Mouse (Mus musculus): ENCODE measurements around the gene Trpm8.

The Trpm8 gene

DNA sequence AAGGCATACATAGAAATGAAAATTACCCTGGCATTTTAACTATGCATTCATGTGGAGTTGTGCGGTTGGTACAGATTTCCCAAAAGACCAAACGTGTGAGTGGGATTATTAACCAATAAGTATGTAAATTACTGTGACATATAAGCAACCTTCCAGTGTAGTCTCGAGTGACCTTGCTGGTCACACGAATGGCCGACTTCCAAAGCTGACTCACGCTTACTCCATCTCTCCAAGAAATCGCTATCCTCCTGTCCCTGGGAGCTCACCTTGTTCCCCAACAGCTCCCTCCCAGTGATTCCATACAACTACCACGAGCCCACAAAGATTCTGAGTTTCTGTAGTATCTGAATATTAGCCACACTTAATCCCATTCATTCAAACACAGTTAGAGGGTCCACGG lies 62.0 kb downstream of the Trpm8 start:
- ATAC-seq (ENCODE audit: insufficient number of reproducible peaks, low FRiP score, low TSS enrichment) = no peak

DNA sequence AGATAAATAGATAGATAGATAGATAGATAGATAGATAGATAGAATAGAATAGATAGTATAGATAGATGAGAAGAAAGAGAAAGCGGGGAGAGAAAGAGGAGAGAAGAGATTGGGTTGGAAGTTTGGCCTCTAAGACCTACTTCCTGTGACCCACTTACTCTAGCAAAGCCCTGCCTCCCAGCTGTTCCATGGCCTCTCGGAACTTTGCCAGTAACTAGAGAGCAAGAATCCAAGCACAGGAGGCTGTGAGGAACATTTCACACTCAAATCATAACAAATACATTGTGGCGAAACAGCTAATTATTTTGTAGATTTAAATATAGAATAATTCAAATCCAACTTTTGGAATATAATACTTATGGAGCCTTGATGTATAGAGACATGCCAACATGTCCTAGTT lies 65.2 kb downstream of the Trpm8 start:
- ATAC-seq (ENCODE audit: insufficient number of reproducible peaks, low FRiP score, low TSS enrichment) = no peak

DNA sequence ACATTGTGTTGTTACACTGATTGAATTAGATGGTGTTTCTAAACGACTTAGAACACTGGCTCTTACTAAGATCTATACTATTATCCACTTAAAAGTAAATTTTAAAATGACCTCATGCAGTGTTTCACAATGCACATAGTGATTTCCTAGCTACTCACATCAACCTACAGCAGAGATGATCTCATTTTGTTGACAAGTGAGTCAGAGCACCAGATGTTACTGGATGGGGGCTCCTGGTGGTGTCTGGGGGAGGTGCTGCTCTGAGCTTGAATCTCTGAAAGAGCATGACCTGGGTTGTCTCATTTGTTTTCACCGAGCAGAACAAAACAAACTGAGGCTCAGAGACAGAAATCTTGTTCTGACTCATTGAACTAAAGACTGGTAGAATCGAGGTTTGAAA lies 68.1 kb downstream of the Trpm8 start:
- no peak for ATAC-seq (ENCODE audit: insufficient number of reproducible peaks, low FRiP score, low TSS enrichment)

DNA sequence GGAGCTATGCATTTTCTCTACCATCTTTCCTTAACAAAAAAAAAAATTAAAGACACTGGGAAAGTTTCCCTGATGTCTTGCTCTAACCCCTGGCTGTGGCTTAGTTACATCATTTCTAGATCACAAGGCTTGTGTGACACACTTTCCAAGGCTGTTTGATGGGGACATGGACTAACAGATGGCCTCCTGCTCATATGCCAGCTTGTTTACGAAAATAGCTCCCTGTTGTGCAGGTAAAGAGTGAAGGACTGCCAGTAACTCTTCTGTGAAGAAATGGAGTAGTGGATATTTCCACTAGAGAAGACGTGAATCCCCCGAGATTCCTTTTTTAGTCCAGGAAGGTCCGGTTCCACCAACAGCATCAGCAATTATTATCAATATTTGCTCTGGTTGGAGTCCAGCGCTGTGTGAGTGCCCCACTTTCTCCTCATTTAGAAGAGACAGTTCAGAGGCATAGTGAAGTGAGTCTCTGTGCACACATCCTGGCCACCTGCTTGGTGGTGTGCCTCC lies 71.1 kb downstream of the Trpm8 start:
- ATAC-seq (ENCODE audit: insufficient number of reproducible peaks, low FRiP score, low TSS enrichment) = peak; percentile 89

DNA sequence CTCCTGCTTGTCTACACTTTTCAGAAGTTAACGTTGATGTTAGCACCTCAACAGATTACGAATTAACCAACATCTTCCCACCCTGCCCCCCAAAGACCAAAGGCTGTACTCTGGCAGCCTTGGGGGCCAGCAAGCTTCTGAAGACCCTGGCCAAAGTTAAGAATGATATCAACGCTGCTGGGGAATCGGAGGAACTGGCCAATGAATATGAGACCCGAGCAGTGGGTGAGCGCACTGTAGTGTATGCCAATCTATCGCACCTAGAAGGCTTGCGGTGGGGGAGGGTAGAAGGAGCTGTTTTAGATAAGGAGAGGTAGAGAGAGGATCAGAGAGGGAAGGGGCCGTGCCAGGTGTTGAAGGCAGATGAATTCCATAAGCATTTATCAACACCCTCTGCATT lies 73.3 kb downstream of the Trpm8 start:
- no peak for ATAC-seq (ENCODE audit: insufficient number of reproducible peaks, low FRiP score, low TSS enrichment)

DNA sequence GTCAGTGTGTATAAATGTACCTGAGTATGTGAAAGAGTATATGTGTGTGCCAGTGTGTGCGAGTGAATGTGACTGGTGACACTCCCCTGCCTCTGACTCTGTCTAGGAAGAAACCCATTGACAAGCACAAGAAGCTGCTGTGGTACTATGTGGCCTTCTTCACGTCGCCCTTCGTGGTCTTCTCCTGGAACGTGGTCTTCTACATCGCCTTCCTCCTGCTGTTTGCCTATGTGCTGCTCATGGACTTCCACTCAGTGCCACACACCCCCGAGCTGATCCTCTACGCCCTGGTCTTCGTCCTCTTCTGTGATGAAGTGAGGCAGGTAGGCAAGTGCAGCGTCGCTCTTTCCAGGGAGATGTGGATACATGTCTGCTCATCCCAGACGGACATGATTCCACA lies 77.6 kb downstream of the Trpm8 start:
- ATAC-seq (ENCODE audit: insufficient number of reproducible peaks, low FRiP score, low TSS enrichment) = no peak

DNA sequence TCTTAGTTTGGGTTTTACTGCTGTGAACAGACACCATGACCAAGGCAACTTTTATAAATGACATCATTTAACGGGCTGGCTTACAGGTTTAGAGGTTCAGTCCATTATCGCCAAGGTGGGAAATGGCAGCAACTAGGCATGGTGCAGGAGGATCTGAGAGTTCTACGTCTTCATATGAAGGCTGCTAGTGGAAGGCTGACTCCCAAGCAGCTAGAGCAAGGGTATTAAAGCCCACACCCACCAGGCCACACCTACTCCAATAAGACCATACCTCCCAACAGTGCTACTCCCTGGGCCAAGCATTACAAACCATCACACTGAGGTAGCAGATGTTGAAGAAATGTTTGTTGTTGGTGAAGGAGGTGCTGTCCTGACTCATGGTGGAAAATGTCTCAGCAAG lies 78.2 kb downstream of the Trpm8 start:
- ATAC-seq (ENCODE audit: insufficient number of reproducible peaks, low FRiP score, low TSS enrichment) = no peak

DNA sequence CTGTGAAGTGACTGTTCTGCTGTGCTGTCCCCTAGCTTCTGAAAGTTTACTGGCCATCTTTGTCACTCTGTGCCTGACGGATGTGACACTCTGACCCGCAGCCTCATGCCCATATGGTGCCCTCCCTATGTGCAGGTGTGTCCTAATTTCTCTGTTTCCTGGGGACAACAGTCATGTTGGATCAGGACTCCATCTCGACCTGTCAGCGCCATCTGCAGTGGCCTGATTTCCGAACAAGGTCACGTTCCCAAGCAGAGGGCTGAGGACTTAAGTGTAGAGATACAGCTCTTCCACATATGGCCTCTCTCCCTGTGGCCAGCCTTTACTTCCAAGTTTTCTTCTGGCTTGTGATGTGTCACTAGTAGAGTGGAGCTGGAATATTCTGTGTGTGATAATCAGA lies 79.2 kb downstream of the Trpm8 start:
- ATAC-seq (ENCODE audit: insufficient number of reproducible peaks, low FRiP score, low TSS enrichment) = peak; percentile 53

DNA sequence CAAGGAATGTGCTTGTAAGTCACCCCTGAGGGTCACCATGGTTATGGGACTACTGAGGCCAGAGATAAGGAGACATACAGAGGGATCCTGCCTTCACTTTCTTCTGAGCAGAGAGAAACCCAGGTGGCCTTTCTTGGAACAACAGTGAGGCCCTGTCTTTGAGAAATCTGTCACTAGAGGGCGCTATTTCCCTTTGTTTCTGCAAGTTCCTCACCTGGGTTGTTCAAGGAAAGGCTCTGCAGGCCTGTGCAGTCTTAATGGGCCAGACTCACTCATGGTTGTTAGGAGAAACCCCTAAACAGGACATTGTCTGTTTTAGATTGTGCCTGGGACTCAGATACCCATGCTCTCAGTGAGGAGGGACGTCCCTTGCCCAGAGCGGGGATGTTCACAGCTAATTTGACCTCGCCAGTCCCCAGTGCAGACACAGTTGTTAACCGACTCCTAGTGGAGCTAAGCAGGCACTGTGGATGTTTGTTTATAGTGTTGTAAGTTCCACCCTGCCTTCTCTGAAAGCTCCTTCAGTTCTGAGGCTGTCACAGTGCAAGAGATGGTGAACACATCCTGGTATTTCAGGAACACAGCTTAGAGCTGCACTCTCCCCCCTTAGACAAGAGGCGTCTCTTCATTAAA lies 80.1 kb downstream of the Trpm8 start:
- ATAC-seq (ENCODE audit: insufficient number of reproducible peaks, low FRiP score, low TSS enrichment) = peak; percentile 59

DNA sequence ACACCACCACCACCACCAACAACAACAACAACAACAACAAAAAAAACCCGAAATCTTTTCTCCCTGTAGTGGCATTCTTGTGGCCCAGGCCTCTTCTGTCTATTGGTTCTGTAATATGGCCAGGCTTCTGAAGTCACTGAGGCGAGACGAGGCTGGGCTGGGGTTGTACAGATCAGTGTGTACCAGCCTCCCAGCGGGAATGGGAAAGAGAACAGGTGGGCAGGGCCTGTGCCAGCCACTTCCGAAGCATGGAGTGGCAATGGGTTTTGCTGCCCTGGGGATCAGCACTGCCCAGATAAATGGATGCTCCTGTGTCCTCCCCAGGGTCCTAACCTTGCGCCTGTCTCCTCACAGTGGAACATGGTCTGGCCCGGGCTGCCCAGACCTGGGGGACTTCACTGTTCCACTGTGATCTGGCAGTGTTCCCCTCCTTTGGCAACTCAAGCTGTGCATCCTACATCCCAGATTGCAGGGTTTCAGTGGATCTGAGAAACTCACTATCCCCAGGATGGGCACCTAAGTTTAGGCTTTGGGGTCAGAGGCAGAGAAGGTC lies 80.7 kb downstream of the Trpm8 start:
- peak; percentile 70 for ATAC-seq (ENCODE audit: insufficient number of reproducible peaks, low FRiP score, low TSS enrichment)

DNA sequence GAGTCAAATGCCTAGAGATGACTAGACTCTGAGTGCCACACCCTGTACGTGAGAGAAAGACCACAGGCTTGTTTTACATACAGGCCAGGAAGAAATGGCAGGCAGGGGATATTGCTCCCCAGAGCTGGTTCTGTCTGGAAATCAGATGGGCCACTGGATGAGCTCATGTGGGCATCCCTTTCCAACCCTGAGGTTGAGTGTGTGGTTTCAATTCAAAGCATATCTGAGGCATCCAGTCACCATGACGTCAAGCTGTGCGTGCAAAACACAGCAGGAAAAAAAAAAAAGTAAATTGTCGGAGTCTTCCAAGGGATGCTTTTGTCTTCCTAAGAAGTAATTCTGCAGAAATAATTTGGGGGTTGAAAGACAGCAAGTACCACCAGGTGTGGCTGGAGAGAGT lies 83.6 kb downstream of the Trpm8 start:
- no peak for ATAC-seq (ENCODE audit: insufficient number of reproducible peaks, low FRiP score, low TSS enrichment)

DNA sequence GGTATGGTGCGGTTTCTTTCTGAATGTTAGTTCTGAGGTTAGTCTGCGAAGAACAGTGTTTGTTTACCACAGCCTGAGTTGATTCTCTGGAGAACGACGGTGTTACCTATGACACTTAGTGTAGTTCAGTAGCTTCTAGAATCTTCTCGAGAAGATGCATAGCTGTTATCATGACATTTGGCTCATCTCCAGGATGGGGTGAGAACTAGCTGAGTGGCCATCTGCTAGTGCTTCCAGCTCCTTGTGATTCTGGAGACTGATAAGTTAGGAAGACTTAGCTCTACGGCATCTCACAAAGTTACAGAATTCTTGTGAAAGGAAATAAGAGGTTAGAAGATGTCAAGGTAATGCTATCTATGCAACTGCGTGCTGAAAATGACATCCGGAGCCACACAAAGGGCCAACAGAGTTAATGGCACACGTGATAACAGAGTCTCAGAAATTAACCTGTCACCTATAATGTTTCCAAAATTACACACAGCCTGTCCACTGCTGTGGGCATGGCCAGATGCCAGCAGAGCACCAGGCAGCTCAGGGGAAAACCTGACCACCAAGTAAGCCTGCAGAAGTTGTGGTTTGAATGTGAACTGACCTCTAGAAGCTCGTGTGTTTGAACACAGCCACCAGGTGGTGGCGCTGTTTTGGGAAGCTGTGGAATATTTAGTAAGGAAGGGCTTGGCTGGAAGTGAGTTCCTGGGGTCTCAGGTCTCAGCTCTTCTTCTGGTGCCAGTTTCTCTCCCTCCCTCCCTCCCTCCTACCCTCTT lies 89.6 kb downstream of the Trpm8 start:
- ATAC-seq (ENCODE audit: insufficient number of reproducible peaks, low FRiP score, low TSS enrichment) = peak; percentile 21; the same call in 1 of the 2 replicates

DNA sequence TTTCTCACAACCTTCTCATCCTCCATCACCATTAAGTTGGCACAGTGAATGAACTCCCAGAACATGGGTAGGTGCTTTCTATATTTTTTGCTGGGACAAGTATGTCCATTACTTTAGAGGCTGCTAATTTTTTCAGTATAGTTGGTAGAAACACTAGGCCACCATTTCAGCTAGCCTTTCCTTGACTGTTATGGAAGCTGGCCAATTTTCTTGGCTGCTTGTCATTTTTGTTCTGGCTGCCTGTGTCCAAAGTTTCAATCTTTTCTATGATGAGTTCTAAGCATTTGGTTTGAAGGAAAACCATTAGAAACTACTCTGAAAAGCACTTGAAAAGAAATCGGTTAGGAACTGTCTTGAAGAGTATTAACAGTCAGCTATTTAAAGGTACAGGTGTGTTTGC lies 101.0 kb downstream of the Trpm8 start:
- no peak for ATAC-seq (ENCODE audit: insufficient number of reproducible peaks, low FRiP score, low TSS enrichment)

DNA sequence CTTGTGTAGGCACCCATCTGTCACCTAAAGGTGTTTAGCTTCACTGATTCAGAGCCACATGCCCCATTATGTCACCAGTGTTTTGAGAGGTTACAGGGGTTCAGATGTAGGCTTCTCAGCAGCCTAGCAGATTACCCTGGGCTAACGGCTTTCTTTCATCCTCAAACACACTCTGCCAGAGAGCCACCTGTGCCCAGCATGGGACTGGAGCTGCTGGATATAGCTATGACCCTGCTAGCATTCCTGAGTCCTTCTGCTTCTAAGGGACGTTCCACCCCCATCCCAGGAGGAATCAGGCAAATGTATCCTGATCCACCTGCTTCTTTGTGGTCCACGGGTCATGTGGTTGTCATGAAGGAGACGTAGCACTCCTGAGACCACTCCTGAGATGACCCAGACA lies 114.2 kb downstream of the Trpm8 start:
- ATAC-seq (ENCODE audit: insufficient number of reproducible peaks, low FRiP score, low TSS enrichment) = 0 out of 2 replicates have a peak, but pooled peaks have one; percentile 57

DNA sequence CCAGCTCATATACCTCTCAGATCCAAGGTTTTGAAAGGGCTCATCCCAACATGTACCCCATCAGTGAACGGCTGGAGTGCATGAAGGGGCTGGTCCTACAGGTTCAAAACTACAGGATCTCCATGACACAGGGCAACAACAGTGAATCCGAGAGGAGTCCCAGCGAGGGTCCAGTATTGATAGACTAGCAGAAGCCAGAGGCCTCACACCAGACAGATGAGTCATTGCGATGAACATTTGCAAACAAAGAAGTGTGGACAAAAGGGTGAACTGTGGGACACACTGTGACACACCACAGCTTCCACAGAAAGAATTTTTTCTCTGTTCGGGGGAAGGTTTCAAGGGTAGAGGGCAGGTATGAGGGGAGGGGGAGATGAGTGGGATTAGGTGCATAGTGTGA lies 115.9 kb downstream of the Trpm8 start:
- ATAC-seq (ENCODE audit: insufficient number of reproducible peaks, low FRiP score, low TSS enrichment) = no peak

DNA sequence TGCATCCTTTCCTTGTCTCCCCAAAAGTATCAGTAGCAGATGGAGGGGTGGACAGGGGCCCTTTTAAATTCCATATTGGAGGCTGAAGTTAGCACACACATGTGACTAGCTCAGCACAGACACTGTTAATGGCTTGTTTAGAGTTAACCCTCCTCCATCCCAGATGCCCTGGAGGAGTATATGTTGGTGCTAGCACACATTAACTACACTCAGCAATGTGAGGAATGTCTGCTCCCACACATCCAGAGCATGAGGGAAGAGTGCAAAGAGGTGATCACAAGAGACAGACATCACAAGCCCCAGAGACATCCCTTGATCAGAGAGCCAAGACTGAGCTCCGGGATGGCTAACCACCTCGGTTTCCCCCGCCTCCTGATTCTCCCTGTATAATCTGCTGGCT lies 125.9 kb downstream of the Trpm8 start:
- no peak for ATAC-seq (ENCODE audit: insufficient number of reproducible peaks, low FRiP score, low TSS enrichment)

DNA sequence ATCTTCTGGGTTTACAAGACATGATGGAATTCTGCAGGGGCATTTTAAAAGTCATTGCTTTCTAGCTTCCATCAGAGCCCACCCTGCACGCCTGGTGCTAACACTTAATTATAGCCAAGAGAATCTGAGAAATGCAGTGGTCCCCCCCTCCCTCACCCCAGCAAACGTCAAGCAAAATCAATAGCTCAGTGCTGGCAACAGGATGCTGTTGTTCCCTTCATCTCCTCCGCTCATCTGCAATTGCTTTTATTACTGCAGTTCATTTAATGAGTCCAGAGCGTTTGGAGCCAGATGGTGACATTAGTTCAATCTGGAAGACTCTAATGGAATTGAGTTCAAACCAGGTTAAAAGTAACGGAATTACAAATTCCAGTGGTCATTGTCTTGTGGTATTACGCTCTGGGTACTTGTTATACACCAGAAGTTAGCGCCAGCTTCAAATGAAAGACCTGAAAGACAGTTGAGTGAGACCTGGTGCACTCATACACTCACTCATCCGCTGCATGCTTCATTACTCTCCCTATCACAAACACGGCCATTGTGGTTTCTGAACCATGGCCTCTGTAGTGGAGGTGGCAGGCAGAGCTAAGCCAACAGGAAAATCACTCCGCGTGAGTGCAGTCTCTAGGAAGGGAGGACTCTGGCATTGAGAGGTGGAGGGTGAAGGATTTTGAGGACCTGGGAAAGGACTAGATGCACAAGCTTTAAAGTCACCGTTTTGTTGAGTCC lies 128.8 kb downstream of the Trpm8 start:
- no peak for ATAC-seq (ENCODE audit: insufficient number of reproducible peaks, low FRiP score, low TSS enrichment)

DNA sequence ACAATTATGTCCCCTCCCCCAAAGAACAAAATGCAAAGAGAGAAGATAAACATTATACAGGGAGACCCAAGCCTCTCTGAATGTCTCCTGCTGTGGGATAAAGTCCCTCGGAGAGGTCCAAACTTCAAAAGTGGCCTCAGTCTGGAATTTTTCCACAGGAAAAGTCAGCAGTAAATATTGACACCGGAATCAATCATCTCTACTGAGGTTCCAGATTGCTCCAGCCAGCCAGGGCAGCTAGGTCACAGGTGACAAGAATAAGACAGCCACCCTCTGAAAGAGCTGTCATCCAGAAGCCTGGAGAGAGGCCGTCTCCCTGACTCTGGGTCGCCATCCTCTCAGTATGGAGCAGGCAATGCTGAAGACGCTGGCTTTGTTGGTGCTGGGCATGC lies 129.3 kb downstream of the Trpm8 start, which contains the start of gene Spp2:
Gene Spp2, plus strand, starts transcription at position 155 of the 392 bp plus-strand sequence.
- no peak for ATAC-seq (ENCODE audit: insufficient number of reproducible peaks, low FRiP score, low TSS enrichment)

DNA sequence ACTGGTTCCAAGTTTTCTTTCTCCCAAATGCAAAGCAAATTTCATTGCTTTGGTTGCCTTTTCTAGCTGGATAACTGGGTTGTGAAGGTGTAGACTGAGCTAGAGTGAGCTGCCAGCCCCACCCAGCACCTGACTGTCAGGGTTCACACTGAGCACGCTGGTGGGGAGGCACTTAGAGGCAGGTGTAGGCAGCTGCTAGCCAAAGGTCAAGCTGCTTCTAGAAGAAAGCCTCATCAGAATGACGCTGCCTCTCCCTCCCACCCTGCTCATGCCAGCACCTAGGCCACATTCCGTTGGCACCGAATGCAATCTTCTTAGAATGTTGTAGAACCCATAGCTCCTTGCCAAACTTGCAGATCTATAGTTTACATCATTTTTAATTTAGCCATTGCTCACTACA lies 130.9 kb downstream of the Trpm8 start:
- ATAC-seq (ENCODE audit: insufficient number of reproducible peaks, low FRiP score, low TSS enrichment) = no peak

DNA sequence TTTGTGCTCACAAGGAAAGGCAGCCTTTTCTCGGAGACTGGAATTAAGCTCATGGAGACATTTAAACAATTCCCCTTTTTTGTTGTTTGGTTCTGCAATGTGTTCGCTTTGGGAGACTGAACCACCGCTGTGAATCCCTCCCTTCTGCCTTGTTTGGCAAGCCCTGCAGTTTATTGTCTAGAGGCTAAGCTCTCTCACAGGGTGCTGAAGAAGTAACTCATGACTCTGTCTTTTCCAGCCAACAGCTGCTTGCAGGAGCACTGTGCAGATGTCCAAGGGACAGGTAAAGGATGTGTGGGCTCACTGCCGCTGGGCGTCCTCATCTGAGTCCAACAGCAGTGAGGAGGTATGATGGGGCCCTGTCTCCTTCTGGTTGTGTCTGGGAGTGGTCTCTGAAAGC lies 134.6 kb downstream of the Trpm8 start:
- no peak for ATAC-seq (ENCODE audit: insufficient number of reproducible peaks, low FRiP score, low TSS enrichment)

DNA sequence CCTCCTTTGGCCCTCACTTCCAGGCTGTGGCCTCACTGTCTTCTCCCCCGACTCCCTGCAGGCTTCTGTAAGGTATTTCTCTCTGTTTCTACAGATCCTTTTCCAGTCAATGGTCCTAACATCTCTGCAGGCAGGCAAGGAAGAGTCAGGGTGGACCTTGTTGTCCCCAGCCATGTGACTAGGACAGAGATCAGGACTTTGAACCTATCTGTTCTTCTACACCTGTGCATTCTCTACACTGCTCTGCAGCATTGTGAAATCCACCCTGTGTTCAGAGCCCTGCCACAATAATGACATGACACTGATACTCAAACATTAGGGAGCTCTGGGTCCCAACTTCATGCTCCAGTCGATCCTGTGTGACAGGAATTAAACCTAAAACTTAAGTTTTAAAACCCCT lies 141.5 kb downstream of the Trpm8 start:
- ATAC-seq (ENCODE audit: insufficient number of reproducible peaks, low FRiP score, low TSS enrichment) = no peak

Measured in cerebellum, adult (tissue).